Mouse (Mus musculus): ENCODE data around the gene Cd207. TPM values are rescaled to one million over a fixed set of nuclear protein-coding genes. Genes with fewer than 3 reads are reported as not detected.

Gene Cd207
- polyA plus RNA-seq (2021; fragmentation: Nextera tagmentation): not detected in 2 replicates
- long read RNA-seq, experiment 1: 0 reads
- long read RNA-seq, experiment 2: 0 reads

GRCm38 (mm10) chr6:83677757-83678156, at the start of gene Cd207:
Gene Cd207, minus strand, starts transcription at chr6:83677857.

GRCm38 (mm10) chr6:83711067-83711675, 33.5 kb upstream of the Cd207 start, which contains the start of gene Vax2:
Gene Vax2, plus strand, starts transcription at chr6:83711264.

GRCm38 (mm10) chr6:83656087-83656486, 21.6 kb downstream of the Cd207 start, which contains the start of gene Clec4f:
Gene Clec4f, minus strand, starts transcription at chr6:83656187.

Other genes with a start within 250 kb of the Cd207 start
- 5.7 and 10.3 TPM in 2 replicates for gene Tet3, start 218.8 kb downstream of the Cd207 start, polyA plus RNA-seq (2021; fragmentation: Nextera tagmentation)
- gene Dguok, start 170.9 kb downstream of the Cd207 start, polyA plus RNA-seq (2021; fragmentation: Nextera tagmentation): 51.5 and 52.4 TPM in 2 replicates
- 0.16 TPM in 1 of 2 replicates, not detected in the other for gene Actg2, start 141.6 kb downstream of the Cd207 start, polyA plus RNA-seq (2021; fragmentation: Nextera tagmentation)
- 33.7 and 35.5 TPM in 2 replicates for gene Stambp, start 105.1 kb downstream of the Cd207 start, polyA plus RNA-seq (2021; fragmentation: Nextera tagmentation)
- not detected in 2 replicates for gene Clec4f, start 21.7 kb downstream of the Cd207 start, polyA plus RNA-seq (2021; fragmentation: Nextera tagmentation)
- gene Vax2, start 33.4 kb upstream of the Cd207 start, polyA plus RNA-seq (2021; fragmentation: Nextera tagmentation): not detected in 2 replicates
- gene Atp6v1b1, start 65.1 kb upstream of the Cd207 start, polyA plus RNA-seq (2021; fragmentation: Nextera tagmentation): not detected in 2 replicates
- gene Ankrd53, start 84.8 kb upstream of the Cd207 start, polyA plus RNA-seq (2021; fragmentation: Nextera tagmentation): not detected in 2 replicates
- 54.2 and 59.3 TPM in 2 replicates for gene Tex261, start 98.0 kb upstream of the Cd207 start, polyA plus RNA-seq (2021; fragmentation: Nextera tagmentation)
- 81.0 and 103 TPM in 2 replicates for gene Nagk, start 117.1 kb upstream of the Cd207 start, polyA plus RNA-seq (2021; fragmentation: Nextera tagmentation)
- gene Paip2b, start 153.9 kb upstream of the Cd207 start, polyA plus RNA-seq (2021; fragmentation: Nextera tagmentation): 14.1 and 15.3 TPM in 2 replicates
- gene Zfp638, start 189.3 kb upstream of the Cd207 start, polyA plus RNA-seq (2021; fragmentation: Nextera tagmentation): 25.1 and 30.1 TPM in 2 replicates

Measured in left cerebral cortex, adult 6 months (tissue).